Mouse (Mus musculus) heart, embryonic 12.5 days (tissue): ENCODE data around the gene Gm11983. TPM values are rescaled to one million over a fixed set of nuclear protein-coding genes. Genes with fewer than 3 reads are reported as not detected.

Experiments
- polyA plus RNA-seq: library from polyadenylated mRNA; unstranded; fragments of >200 nt; fragmentation: Nextera tagmentation; extraction: Ambion mirVana; gene quantifications from 2 replicates; pipeline ENCODE4 v1.2.1, GENCODE M21; 2016

Gene Gm11983
- polyA plus RNA-seq, 1 experiment from 2014 or later = not detected

Other genes with a start within 250 kb of the Gm11983 start
- 0.60 and 2.0 TPM in 2 replicates for gene Nacad, start 231.6 kb downstream of the Gm11983 start, polyA plus RNA-seq
- 49.9 and 52.5 TPM in 2 replicates for gene Tbrg4, start 211.6 kb downstream of the Gm11983 start, polyA plus RNA-seq
- gene Wap, start 199.0 kb downstream of the Gm11983 start, polyA plus RNA-seq = not detected in 2 replicates
- 1.7 and 2.4 TPM in 2 replicates for gene Ramp3, start 179.1 kb downstream of the Gm11983 start, polyA plus RNA-seq
- 1.2 and 1.3 TPM in 2 replicates for gene Adcy1, start 225.8 kb upstream of the Gm11983 start, polyA plus RNA-seq